ENCODE assay signal across 9 mouse cellular contexts in genomic region chr17:27011998-27012672, GRCm38 (mm10). TPM values are rescaled to one million over a fixed set of nuclear protein-coding genes. Genes with fewer than 3 reads are reported as not detected.
DNase-seq lines count a peak whose midpoint lies in the region; ATAC-seq and TF ChIP-seq lines count a peak whose summit lies in the region.
"Had no signal": no experiment of that assay in that cellular context is flagged by ENCODE, and none has a peak within 500 bp of the region (broad histone marks: within the 10 kb centered on the region; RNA-seq: fewer than 3 reads in every experiment).

No protein-coding gene starts in this region.

- no peaks in the 10 kb centered on the region for H3K9me3 ChIP-seq in hindbrain, embryonic 10.5 days
- H3K9me3 ChIP-seq: embryonic facial prominence, embryonic 12.5 days had no signal

- H3K27ac ChIP-seq in cortical plate, adult 2 months (ENCODE audit: insufficient read depth, low read length) = peak overlapping the region; percentile 66
- H3K27ac ChIP-seq in hindbrain, embryonic 10.5 days = no peak overlapping the region
- H3K27ac ChIP-seq: embryonic facial prominence, embryonic 12.5 days had no signal

- H3K4me1 ChIP-seq in lung, adult 2 months (ENCODE audit: control insufficient read depth, insufficient read depth, low read length) = no peaks in the 10 kb centered on the region
- peaks cover 2% of the 10 kb centered on the region for H3K4me1 ChIP-seq in cortical plate, adult 2 months (ENCODE audit: control insufficient read depth, insufficient read depth, low read length)
- peaks cover 16% of the 10 kb centered on the region for H3K4me1 ChIP-seq in hindbrain, embryonic 10.5 days (replicated peaks)
- H3K4me1 ChIP-seq: embryonic facial prominence, embryonic 12.5 days had no signal

- no peaks in the 10 kb centered on the region for H3K27me3 ChIP-seq in hindbrain, embryonic 10.5 days (ENCODE audit: insufficient read depth, poor library complexity, severe bottlenecking)
- H3K27me3 ChIP-seq: embryonic facial prominence, embryonic 12.5 days had no signal

- H3K4me3 ChIP-seq in lung, adult 2 months (replicated peaks; ENCODE audit: extremely low read depth, low read depth, low read length) = no peak overlapping the region
- no peak overlapping the region for H3K4me3 ChIP-seq in cortical plate, adult 2 months (ENCODE audit: insufficient read depth, low read length)
- H3K4me3 ChIP-seq in hindbrain, embryonic 10.5 days = no peak overlapping the region
- H3K4me3 ChIP-seq: embryonic facial prominence, embryonic 12.5 days had no signal

- no peaks in the 10 kb centered on the region for H3K36me3 ChIP-seq in hindbrain, embryonic 10.5 days
- H3K36me3 ChIP-seq: embryonic facial prominence, embryonic 12.5 days had no signal

- no peak for TF ChIP-seq CTCF in lung, adult 2 months (IDR thresholded peaks at IDR 0.05; ENCODE audit: insufficient read depth, low read length)
- TF ChIP-seq CTCF in cortical plate, adult 2 months (IDR thresholded peaks at IDR 0.05; ENCODE audit: extremely low read depth, insufficient read depth, low read length) = no peak

- no peak for TF ChIP-seq POLR2A in lung, adult 2 months (IDR thresholded peaks at IDR 0.05; ENCODE audit: borderline replicate concordance, extremely low read depth, low read depth, low read length)
- no peak for TF ChIP-seq POLR2A in cortical plate, adult 2 months (IDR thresholded peaks at IDR 0.05; ENCODE audit: extremely low read depth, insufficient read depth, low read length)

- ATAC-seq in megakaryocyte, adult 5-6 weeks (ENCODE audit: poor library complexity, severe bottlenecking) = peak; percentile 97

- peak; percentile 44 to 49 for DNase-seq in lung, adult 18-20 months
- DNase-seq in lung, adult 2 months = no peak
- peak; percentile 69 for DNase-seq in thymus, postnatal 4 days
- no peak for DNase-seq in hindbrain, embryonic 10.5 days (ENCODE audit: low spot score)
- DNase-seq in right cerebral cortex, postnatal 36 days (ENCODE audit: low spot score in 2 of 2) = no peak
- no peak for DNase-seq in cerebellum, adult 18-20 months

- 46% methylated on average over 14 of the region's 14 CpGs for WGBS in lung, adult 2 months
- WGBS in hindbrain, embryonic 10.5 days = 59% methylated on average over 14 of the region's 14 CpGs

RNA-seq across cellular contexts. Expression of gene Bak1, which starts 16.7 kb away (rescaled TPM):
- polyA plus RNA-seq in lung, adult 2 months (2012; rRNA removed) = 48.2 and 55.8 TPM in 2 replicates
- polyA plus RNA-seq in cortical plate, adult 2 months (2012; rRNA removed) = 17.3 and 19.3 TPM in 2 replicates
- 115 and 120 TPM in 2 replicates for total RNA-seq in megakaryocyte, adult 5-6 weeks (2015)
- 70.4 and 71.5 TPM in 2 replicates for total RNA-seq in megakaryocyte, adult 5-6 weeks (2017)
- 2.9 and 6.6 TPM in 2 replicates for polyA plus RNA-seq in hindbrain, embryonic 10.5 days (2016; fragmentation: Nextera tagmentation; extraction: Ambion mirVana)

RNA-seq across cellular contexts. Expression of gene Zbtb9, which starts 39.2 kb away (rescaled TPM):
- 14.1 and 14.5 TPM in 2 replicates for polyA plus RNA-seq in lung, adult 2 months (2012; rRNA removed)
- polyA plus RNA-seq in cortical plate, adult 2 months (2012; rRNA removed) = 13.9 and 14.5 TPM in 2 replicates
- 4.5 and 4.7 TPM in 2 replicates for total RNA-seq in megakaryocyte, adult 5-6 weeks (2015)
- 13.3 and 14.4 TPM in 2 replicates for total RNA-seq in megakaryocyte, adult 5-6 weeks (2017)
- polyA plus RNA-seq in hindbrain, embryonic 10.5 days (2016; fragmentation: Nextera tagmentation; extraction: Ambion mirVana) = 16.5 and 19.9 TPM in 2 replicates

RNA-seq across cellular contexts. Expression of gene Itpr3, which starts 45.0 kb away (rescaled TPM):
- polyA plus RNA-seq in lung, adult 2 months (2012; rRNA removed) = 22.0 and 22.5 TPM in 2 replicates
- 2.4 and 2.6 TPM in 2 replicates for polyA plus RNA-seq in cortical plate, adult 2 months (2012; rRNA removed)
- 5.9 and 6.2 TPM in 2 replicates for total RNA-seq in megakaryocyte, adult 5-6 weeks (2015)
- total RNA-seq in megakaryocyte, adult 5-6 weeks (2017) = 10.9 and 12.2 TPM in 2 replicates
- 1.8 and 2.0 TPM in 2 replicates for polyA plus RNA-seq in hindbrain, embryonic 10.5 days (2016; fragmentation: Nextera tagmentation; extraction: Ambion mirVana)

Comparison
In these comparisons a context has a peak if more than half of its experiments do, and no peak if none do; other contexts are left out.
1. DNase-seq: peak in lung, adult 18-20 months (2 of 2) and thymus, postnatal 4 days (single experiment); none in lung, adult 2 months (single experiment), hindbrain, embryonic 10.5 days (single experiment), right cerebral cortex, postnatal 36 days (0 of 2) and cerebellum, adult 18-20 months (0 of 2).